Mouse (Mus musculus): ENCODE measurements around the gene Cst12. TPM values are rescaled to one million over a fixed set of nuclear protein-coding genes. Genes with fewer than 3 reads are reported as not detected.

Gene Cst12
- total RNA-seq, 2 experiments from 2014 or later = not detected

Other genes starting within 250 kb of the Cst12 start
- gene Nxt1, start 116.8 kb upstream of the Cst12 start, total RNA-seq (2021) = 1 to 10 TPM; 5.3 to 5.6 TPM
- 10 to 100 TPM; 16.4 to 17.9 TPM for gene Gzf1, start 108.3 kb upstream of the Cst12 start, total RNA-seq (2021)
- gene Napb, start 56.9 kb upstream of the Cst12 start, total RNA-seq (2021) = 1 to 10 TPM; 3.8 to 4.0 TPM
- gene Cstl1, start 39.0 kb upstream of the Cst12 start, total RNA-seq (2021) = not detected
- gene Cst11, start 17.9 kb upstream of the Cst12 start, total RNA-seq (2021) = not detected
- not detected for gene 8030411F24Rik, start 7.4 kb upstream of the Cst12 start, total RNA-seq (2021)
- gene Cst8, start 9.4 kb downstream of the Cst12 start, total RNA-seq (2021) = not detected
- gene Cst13, start 30.7 kb downstream of the Cst12 start, total RNA-seq (2021) = not detected
- gene Cst9, start 45.8 kb downstream of the Cst12 start, total RNA-seq (2021) = not detected
- 1 to 10 TPM; 1.3 to 1.4 TPM for gene 9230104L09Rik, start 75.7 kb downstream of the Cst12 start, total RNA-seq (2021)
- 100 to 1,000 TPM; 540 to 563 TPM for gene Cst3, start 86.3 kb downstream of the Cst12 start, total RNA-seq (2021)
- gene Gm1330, start 213.9 kb downstream of the Cst12 start, total RNA-seq (2021) = not detected
- gene Gm10750, start 227.9 kb downstream of the Cst12 start, total RNA-seq (2021) = not detected